Mouse (Mus musculus) erythroblast, embryonic 14.5 days (primary cell): Measurements from ENCODE around the gene Celf2.

Experiments
- GATA1 ChIP-seq: IDR thresholded peaks from 2 replicates; pipeline ENCODE4 v1.6.1; 2012; ENCODE audit warnings: low read length, inconsistent platforms, mixed read lengths
- TAL1 ChIP-seq: IDR thresholded peaks from 3 replicates; pipeline ENCODE4 v1.6.1; 2012; ENCODE audit warnings: low read length, inconsistent platforms, mixed read lengths

- TF ChIP-seq TAL1 = no peak
- no peak for TF ChIP-seq GATA1
These were observed 874.5 kb downstream of the Celf2 start for GRCm38 (mm10) chr2:6634899-6635298.
